Mouse (Mus musculus) spleen, postnatal 36 days (tissue): ENCODE measurements at regions not wholly inside any gene's neighbourhood (a gene's known extent, or its start where the extent isn't known, plus 50 kb on each side); places are given as distances from the start of the nearest gene placed in this dataset.

Experiments
- DNase-seq, 2 experiments: peaks; one replicate each; pipeline ENCODE4 v3.0.0; 2022; ENCODE audit warnings: low spot score in 2 of 2, mixed read lengths in 1 of 2

DNA sequence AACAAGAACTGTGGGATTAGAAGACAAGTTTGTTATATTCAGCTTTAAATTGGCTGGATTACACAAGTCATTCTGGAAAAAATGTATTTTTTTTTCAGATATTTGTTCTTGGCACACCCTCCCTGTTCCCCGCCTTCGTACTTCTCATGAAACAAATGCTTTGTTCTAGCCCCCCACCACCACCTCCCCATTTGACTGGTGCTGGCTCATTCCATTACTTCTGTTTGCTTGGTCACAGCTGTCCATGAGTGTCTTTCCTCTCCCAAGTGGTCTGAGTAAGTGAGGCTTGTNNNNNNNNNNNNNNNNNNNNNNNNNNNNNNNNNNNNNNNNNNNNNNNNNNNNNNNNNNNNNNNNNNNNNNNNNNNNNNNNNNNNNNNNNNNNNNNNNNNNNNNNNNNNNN, 491.8 kb downstream of the Lmo4 start:
- no peak for DNase-seq

GRCm38 (mm10) chr3:143710805-143711469, 494.1 kb downstream of the Lmo4 start:
- DNase-seq: no peak

GRCm38 (mm10) chr3:143706679-143707078, 498.3 kb downstream of the Lmo4 start:
- no peak for DNase-seq

DNA sequence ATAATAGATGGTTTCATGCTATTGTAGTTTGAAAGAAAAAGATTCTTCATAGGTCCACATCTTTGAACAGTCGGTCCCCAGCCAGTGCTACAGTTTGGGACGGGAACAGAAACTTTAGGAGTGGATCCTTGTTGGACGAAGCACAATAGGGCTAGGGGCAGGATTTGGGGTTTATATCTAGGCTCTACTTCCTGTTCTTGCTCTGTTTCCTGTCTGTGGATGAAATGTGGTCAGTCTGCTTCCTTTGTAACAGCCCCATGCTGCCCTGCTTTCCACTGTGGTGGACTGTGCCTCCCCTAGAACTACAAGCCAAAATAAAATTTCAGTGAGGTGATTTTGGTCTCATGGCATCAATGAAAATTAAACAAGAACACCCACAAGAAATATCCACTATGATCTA, 510.2 kb downstream of the Lmo4 start:
- DNase-seq: no peak

- DNase-seq: peak in 1 of 2 experiments; percentile 46
These were observed 519.3 kb downstream of the Lmo4 start for GRCm38 (mm10) chr3:143685742-143686141.

DNA sequence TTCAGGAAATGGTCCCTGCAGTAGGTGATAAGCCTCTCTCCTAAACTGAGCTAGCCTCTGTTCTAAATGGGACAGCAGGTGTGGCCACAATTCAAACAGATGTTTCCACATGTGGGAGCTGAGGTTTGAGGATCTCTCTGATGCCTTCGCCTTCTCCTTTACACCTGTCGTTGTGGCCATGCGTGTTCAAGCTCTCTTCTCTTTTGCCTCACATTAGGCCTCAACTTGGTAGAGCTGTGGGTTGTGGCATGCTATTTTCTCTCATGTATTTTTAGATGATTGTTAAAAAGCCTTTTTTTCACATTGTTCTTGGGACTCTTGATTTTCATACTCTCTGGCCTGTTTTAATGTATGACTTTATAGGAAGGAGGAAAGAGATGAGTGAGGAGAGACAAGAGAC, 526.8 kb downstream of the Lmo4 start:
- no peak for DNase-seq

DNA sequence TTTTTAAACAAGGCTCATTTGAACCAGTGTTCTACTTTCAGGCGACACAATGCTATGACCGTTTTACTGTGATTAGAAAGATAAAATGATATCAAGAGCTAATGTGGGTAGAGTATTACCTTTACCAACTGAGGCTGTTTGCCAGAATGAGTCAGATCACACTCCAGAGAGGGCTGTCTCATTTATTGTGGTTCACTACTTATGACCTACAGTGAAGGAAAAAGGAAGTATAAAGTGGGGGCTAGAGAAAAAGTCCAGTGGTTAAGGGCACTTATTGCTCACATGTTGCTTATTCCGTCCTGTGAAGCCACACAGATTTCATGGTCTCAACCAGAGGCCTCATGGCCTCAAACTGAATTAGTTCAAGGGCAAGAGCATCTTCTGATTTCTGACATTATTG, 530.2 kb downstream of the Lmo4 start:
- no peak for DNase-seq

- DNase-seq: peak; percentile 60 to 69
These were observed 530.6 kb downstream of the Lmo4 start for GRCm38 (mm10) chr3:143674446-143674845.

DNA sequence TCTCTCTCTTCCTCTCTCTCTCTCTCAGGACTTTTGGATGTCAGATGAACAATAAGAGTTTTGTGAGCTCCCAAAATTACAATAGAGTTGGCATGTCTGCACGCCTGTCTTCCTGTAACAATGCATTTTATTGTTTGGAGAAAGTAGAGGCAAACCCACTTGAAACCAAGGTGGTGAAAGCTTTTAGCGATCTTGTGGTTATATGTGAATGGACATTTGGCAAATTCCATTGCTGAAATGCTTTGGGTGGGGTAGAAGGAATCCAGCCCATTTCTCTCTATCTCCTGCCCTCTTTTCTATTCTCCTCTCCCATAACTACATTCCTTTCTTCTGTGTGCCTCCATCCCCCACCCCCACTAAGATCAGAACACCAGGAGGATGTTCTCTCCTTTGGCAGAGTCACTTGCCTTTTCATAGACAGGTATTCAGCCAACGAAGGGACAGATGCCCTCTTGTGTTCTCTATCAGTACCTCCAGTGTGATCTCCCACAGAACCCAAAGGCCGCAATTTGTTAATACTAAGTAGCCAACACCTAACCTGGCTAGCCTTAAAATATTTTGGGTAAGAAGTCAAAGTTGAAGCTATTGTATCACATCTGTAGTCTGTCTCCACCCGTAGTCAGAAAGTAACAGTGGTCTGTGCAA, 542.9 kb downstream of the Lmo4 start:
- DNase-seq: no peak

GRCm38 (mm10) chr3:143659421-143659978, 545.5 kb downstream of the Lmo4 start:
- no peak for DNase-seq

DNA sequence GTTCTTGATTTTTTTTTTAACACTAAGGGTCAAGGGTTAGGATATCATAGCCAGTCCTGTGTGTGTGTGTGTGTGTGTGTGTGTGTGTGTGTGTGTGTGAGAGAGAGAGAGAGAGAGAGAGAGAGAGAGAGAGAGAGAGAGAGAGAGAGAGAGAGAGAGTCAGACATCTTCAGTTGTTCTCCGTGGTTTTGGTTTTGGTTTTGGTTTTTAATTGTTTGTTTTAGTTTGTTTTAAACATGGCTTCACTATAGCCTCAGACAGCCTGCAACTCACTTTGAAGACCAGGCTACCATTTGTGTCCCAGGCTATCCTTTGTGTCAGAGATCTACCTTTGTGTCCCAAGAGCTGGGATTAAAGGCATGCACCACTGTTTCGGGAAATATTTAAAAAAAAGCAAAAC, 557.8 kb downstream of the Lmo4 start:
- no peak for DNase-seq

GRCm38 (mm10) chr3:143646836-143647235, 558.2 kb downstream of the Lmo4 start:
- peak; percentile 88 to 89 for DNase-seq

DNA sequence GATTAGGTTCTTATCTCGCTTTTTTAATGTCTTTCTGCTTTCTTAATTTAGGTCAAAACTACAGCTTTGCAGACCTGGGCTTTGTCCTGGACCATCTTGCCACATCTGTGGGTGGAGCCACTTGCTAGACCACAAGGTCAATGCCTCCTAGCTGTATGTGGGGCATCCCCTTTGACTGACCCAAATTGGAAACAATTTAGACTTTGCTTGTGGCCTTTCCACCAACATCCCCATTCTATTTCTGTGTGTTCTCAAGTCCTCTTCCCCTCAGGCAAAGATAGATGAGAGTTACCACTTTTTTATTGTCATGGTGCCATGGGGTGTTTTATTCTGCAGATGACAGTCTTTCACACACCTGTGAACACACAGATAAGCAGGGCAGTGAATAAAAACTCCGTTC, 572.0 kb downstream of the Lmo4 start:
- DNase-seq: peak in 1 of 2 experiments; percentile 6

DNA sequence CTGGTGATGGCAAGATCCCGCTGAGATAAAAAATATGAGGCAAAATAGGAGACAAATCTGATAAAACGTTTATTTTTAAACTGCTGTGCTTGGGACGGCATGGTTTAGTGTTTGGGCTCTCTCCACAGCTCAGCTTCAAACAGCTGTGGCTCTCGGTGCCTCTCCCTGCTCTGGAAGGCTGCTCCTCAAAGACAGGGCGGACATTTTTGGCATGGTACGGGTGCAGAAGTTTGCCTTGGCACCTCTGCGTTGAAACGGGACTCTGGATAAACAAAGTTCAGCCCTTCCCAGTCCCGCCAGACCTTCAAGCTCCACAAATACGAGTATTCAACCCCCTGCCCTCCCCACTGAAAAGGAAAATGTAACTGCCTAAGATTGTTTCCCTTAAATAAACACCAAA, 573.8 kb downstream of the Lmo4 start:
- no peak for DNase-seq

GRCm38 (mm10) chr3:143624906-143625305, 580.1 kb downstream of the Lmo4 start:
- DNase-seq: no peak

DNA sequence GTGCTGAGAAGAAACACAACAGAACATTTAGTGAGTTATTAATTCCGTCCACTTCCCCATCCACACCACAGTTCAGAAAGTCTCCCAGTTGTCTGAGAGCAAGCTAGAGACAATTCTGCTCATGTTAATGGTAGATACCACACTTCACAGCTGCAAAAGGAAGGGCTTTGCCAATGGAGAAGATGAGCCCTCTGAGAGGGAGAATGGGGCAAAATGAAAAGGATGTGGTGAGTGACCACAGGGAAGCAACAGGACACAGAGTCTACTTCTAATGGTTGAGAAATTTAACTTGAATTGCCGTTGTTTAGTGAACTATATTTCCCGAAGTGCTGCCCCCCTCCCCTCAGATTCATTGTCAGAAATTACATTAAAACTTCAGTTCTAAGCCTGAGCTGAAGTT, 582.7 kb downstream of the Lmo4 start:
- DNase-seq: no peak

DNA sequence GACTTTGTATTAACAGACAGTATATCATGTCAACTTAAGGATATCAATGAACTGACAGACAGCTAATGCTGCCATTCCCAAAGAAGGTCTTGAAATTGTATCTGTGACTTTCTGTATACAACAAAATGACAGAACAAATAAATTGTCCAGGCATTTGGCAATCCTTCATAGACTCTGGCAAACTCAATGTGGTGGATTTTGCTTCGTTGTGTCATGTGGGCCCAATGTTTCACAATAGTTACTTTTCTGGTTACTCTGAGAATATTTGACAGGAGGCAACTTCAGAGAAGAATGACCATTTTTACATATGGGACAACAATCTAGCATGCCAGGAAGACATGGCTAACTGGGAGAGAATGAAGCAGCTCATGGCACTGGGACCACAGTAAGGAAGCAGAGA, 585.9 kb downstream of the Lmo4 start:
- no peak for DNase-seq

GRCm38 (mm10) chr3:143614895-143615294, 590.1 kb downstream of the Lmo4 start:
- DNase-seq: no peak

DNA sequence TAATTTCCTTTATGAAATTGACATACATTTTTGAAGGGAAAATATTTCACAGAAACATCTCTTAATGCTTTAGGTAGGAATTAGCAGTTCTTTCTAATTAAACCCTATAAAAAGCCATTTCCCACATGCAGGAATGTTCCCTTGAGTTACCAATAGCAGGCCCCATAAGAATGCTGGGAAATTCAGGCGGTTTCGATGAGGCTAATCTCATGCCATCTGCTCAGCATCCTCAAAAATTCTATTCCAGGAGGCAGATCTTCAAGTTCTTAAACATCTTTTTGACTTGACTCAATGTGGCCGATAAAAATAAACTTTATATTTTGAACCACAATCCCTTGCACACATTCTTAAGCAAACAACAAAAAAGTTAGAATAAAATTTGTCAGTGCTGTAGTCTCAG, 591.0 kb downstream of the Lmo4 start:
- no peak for DNase-seq

DNA sequence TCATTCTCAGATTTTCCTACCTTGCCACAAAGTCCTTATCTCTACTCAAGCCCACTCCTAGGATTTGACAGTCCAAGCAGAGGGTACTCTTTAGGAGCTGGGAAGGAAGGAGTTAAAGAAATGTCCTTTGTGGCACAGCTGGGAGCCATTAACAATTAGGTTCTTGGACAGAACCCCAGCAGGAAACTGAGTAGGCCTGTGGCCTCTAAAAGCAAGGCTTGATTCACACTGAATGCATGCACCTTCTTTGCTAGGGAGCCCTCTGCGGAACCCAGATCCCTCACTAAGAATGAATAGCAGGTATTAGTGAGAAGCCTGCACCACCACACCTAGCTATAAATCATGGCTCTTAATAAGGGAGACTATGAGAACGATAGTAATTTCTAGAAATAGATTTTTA, 595.3 kb downstream of the Lmo4 start:
- DNase-seq: no peak

GRCm38 (mm10) chr3:143599120-143599519, 605.9 kb downstream of the Lmo4 start:
- DNase-seq: peak; percentile 65 to 67

GRCm38 (mm10) chr3:143596949-143597593, 607.9 kb downstream of the Lmo4 start:
- no peak for DNase-seq
